Mouse (Mus musculus): ENCODE results near the gene Mbnl2.
"Not testable (repeated sequence)": the region's sequence is repeated elsewhere in the genome, so short reads cannot be mapped to it uniquely, and the experiment has no call there.

The Mbnl2 gene

GRCm38 (mm10) chr14:120353211-120353610 is 77.7 kb downstream of the Mbnl2 start:
- DNase-seq (ENCODE audit: extremely low read depth, insufficient read length, low spot score) = no peak

GRCm38 (mm10) chr14:120354595-120354994 is 79.1 kb downstream of the Mbnl2 start:
- DNase-seq (ENCODE audit: extremely low read depth, insufficient read length, low spot score) = no peak

- DNase-seq (ENCODE audit: extremely low read depth, insufficient read length, low spot score) = no peak
These were observed 79.7 kb downstream of the Mbnl2 start for GRCm38 (mm10) chr14:120355040-120355741.

GRCm38 (mm10) chr14:120355742-120356440 is 80.4 kb downstream of the Mbnl2 start:
- DNase-seq (ENCODE audit: extremely low read depth, insufficient read length, low spot score) = no peak

GRCm38 (mm10) chr14:120357321-120358070 is 82.0 kb downstream of the Mbnl2 start:
- DNase-seq (ENCODE audit: extremely low read depth, insufficient read length, low spot score) = no peak

- DNase-seq (ENCODE audit: extremely low read depth, insufficient read length, low spot score) = not testable (repeated sequence)
These were observed 84.1 kb downstream of the Mbnl2 start for GRCm38 (mm10) chr14:120359608-120360007.

- no peak for DNase-seq (ENCODE audit: extremely low read depth, insufficient read length, low spot score)
These were observed 85.7 kb downstream of the Mbnl2 start for GRCm38 (mm10) chr14:120361121-120361520.

- DNase-seq (ENCODE audit: extremely low read depth, insufficient read length, low spot score) = no peak
These were observed 87.0 kb downstream of the Mbnl2 start for GRCm38 (mm10) chr14:120362409-120362992.

- no peak for DNase-seq (ENCODE audit: extremely low read depth, insufficient read length, low spot score)
These were observed 87.8 kb downstream of the Mbnl2 start for GRCm38 (mm10) chr14:120363090-120363818.

GRCm38 (mm10) chr14:120365088-120365487 is 89.6 kb downstream of the Mbnl2 start:
- DNase-seq (ENCODE audit: extremely low read depth, insufficient read length, low spot score) = no peak

GRCm38 (mm10) chr14:120366962-120367361 is 91.5 kb downstream of the Mbnl2 start:
- DNase-seq (ENCODE audit: extremely low read depth, insufficient read length, low spot score) = no peak

GRCm38 (mm10) chr14:120367589-120367988 is 92.1 kb downstream of the Mbnl2 start:
- DNase-seq (ENCODE audit: extremely low read depth, insufficient read length, low spot score) = no peak

- DNase-seq (ENCODE audit: extremely low read depth, insufficient read length, low spot score) = no peak
These were observed 93.0 kb downstream of the Mbnl2 start for GRCm38 (mm10) chr14:120368456-120368855.

GRCm38 (mm10) chr14:120368914-120369391 is 93.5 kb downstream of the Mbnl2 start:
- no peak for DNase-seq (ENCODE audit: extremely low read depth, insufficient read length, low spot score)

- no peak for DNase-seq (ENCODE audit: extremely low read depth, insufficient read length, low spot score)
These were observed 94.6 kb downstream of the Mbnl2 start for GRCm38 (mm10) chr14:120370044-120370443.

GRCm38 (mm10) chr14:120370631-120371030 is 95.2 kb downstream of the Mbnl2 start:
- DNase-seq (ENCODE audit: extremely low read depth, insufficient read length, low spot score) = no peak

GRCm38 (mm10) chr14:120371174-120371573 is 95.7 kb downstream of the Mbnl2 start:
- no peak for DNase-seq (ENCODE audit: extremely low read depth, insufficient read length, low spot score)

GRCm38 (mm10) chr14:120373026-120374024 is 97.9 kb downstream of the Mbnl2 start:
- DNase-seq (ENCODE audit: extremely low read depth, insufficient read length, low spot score) = peak; percentile 13

- no peak for DNase-seq (ENCODE audit: extremely low read depth, insufficient read length, low spot score)
These were observed 99.3 kb downstream of the Mbnl2 start for GRCm38 (mm10) chr14:120374786-120375185.
